Mouse (Mus musculus): ENCODE data around the gene Abcb6. TPM values are rescaled to one million over a fixed set of nuclear protein-coding genes. Genes with fewer than 3 reads are reported as not detected.

Abcb6 gene
- total and polyA plus RNA-seq, 3 experiments: 15.5 to 29.0 (median 19.2) TPM

- in situ Hi-C loops (cut with MboI; ENCODE audit: low pct_ligation_motif_present, low pct_unique_long_range_greater_than_20kb, low sequenced_read_pairs): no loop called here
- peaks cover 2% of the 10 kb centered on the region for H3K9me3 ChIP-seq (replicated peaks; ENCODE audit: low read length)
- peak overlapping the region; percentile 86 for H3K4me2 ChIP-seq (ENCODE audit: insufficient read depth, low read depth, poor library complexity, severe bottlenecking)
Observed at GRCm38 (mm10) chr1:75217893-75218226, 37.7 kb upstream of the Abcb6 start.

GRCm38 (mm10) chr1:75216797-75217585 lies 36.8 kb upstream of the Abcb6 start:
- TF ChIP-seq ZMIZ1 (IDR thresholded peaks at IDR 0.05; ENCODE audit: low read depth, low read length) (no peak), MXI1 (IDR thresholded peaks at IDR 0.05; ENCODE audit: low read depth, low read length) (no peak), KAT2A (IDR thresholded peaks at IDR 0.05; ENCODE audit: insufficient replicate concordance, low read length) (no peak), SMC3 (IDR thresholded peaks at IDR 0.05; ENCODE audit: low read depth, low read length) (no peak), MYC (IDR thresholded peaks at IDR 0.05; ENCODE audit: low read depth, low read length) (no peak), RAD21 (IDR thresholded peaks at IDR 0.05; ENCODE audit: low read depth, low read length) (no peak), CTCF (conservative IDR thresholded peaks at IDR 0.05 in 1 of 2, IDR thresholded peaks at IDR 0.05 in 1 of 2; ENCODE audit: low read depth in 2 of 2, low read length in 2 of 2) (no peak), ZC3H11A (IDR thresholded peaks at IDR 0.05; ENCODE audit: low read depth, low read length) (no peak), CHD1 (IDR thresholded peaks at IDR 0.05; ENCODE audit: low read depth, low read length) (no peak), ETS1 (conservative IDR thresholded peaks at IDR 0.05; ENCODE audit: low read depth, low read length) (no peak), USF1 (IDR thresholded peaks at IDR 0.05; ENCODE audit: low read depth, low read length) (no peak), UBTF (IDR thresholded peaks at IDR 0.05; ENCODE audit: low read depth, low read length) (no peak), MEF2A (IDR thresholded peaks at IDR 0.05; ENCODE audit: borderline replicate concordance, low read depth, low read length) (no peak), IRF4 (IDR thresholded peaks at IDR 0.05; ENCODE audit: low read depth, low read length) (no peak), ELF1 (IDR thresholded peaks at IDR 0.05; ENCODE audit: low read depth, low read length) (no peak)
- Histone ChIP-seq H3K9ac (ENCODE audit: insufficient read depth, low read depth) (0 out of 2 replicates have a peak overlapping the region, but pooled peaks have one; percentile 88), H3K4me1 (ENCODE audit: control insufficient read depth in 1 of 2, insufficient read depth in 2 of 2) (peaks cover 19 to 68% of the 10 kb centered on the region in 2 experiments), H3K79me2 (replicated peaks; ENCODE audit: control insufficient read depth, extremely low read depth, insufficient read depth, poor library complexity, severe bottlenecking) (peaks cover 35% of the 10 kb centered on the region), H3K4me2 (ENCODE audit: insufficient read depth, low read depth, poor library complexity, severe bottlenecking) (peak overlapping the region; percentile 86), H3K4me3 (replicated peaks in 1 of 3; ENCODE audit: low read depth in 2 of 3, low read length in 2 of 3, poor library complexity in 1 of 3) (peak overlapping the region in 2 of 3 experiments; percentile 88 to 94), H3K27me3 (replicated peaks) (no peaks in the 10 kb centered on the region), H3K27ac (ENCODE audit: insufficient read depth, low read depth) (no peak overlapping the region), H3K36me3 (replicated peaks in 1 of 2; ENCODE audit: control insufficient read depth in 1 of 2, insufficient read depth in 1 of 2, low read length in 1 of 2) (peaks cover 45 to 56% of the 10 kb centered on the region in 2 experiments), H3K9me3 (replicated peaks; ENCODE audit: low read length) (peaks cover 2% of the 10 kb centered on the region)
- in situ Hi-C loops (cut with MboI; ENCODE audit: low pct_ligation_motif_present, low pct_unique_long_range_greater_than_20kb, low sequenced_read_pairs) (no loop called here), dilution Hi-C loops (cut with MboI; ENCODE audit: extremely low pct_ligation_motif_present, extremely low pct_unique_long_range_greater_than_20kb, low sequenced_read_pairs) (no loop called here)
- DNase-seq (ENCODE audit: extremely low read depth): no peak

More at GRCm38 (mm10) chr1:75217893-75218226, 37.7 kb upstream of the Abcb6 start:
- Histone ChIP-seq H3K36me3 (replicated peaks in 1 of 2; ENCODE audit: control insufficient read depth in 1 of 2, insufficient read depth in 1 of 2, low read length in 1 of 2) (peaks cover 36 to 48% of the 10 kb centered on the region in 2 experiments), H3K27ac (ENCODE audit: insufficient read depth, low read depth) (peak overlapping the region; percentile 63), H3K4me1 (ENCODE audit: control insufficient read depth in 1 of 2, insufficient read depth in 2 of 2) (peaks cover 22 to 65% of the 10 kb centered on the region in 2 experiments), H3K9ac (ENCODE audit: insufficient read depth, low read depth) (peak overlapping the region; percentile 88), H3K79me2 (replicated peaks; ENCODE audit: control insufficient read depth, extremely low read depth, insufficient read depth, poor library complexity, severe bottlenecking) (peaks cover 35% of the 10 kb centered on the region), H3K27me3 (replicated peaks) (no peaks in the 10 kb centered on the region), H3K4me3 (replicated peaks in 1 of 3; ENCODE audit: low read depth in 2 of 3, low read length in 2 of 3, poor library complexity in 1 of 3) (peak overlapping the region; percentile 74 to 94 (median 88))
- 0 out of 2 replicates have a peak, but pooled peaks have one; percentile 3 for TF ChIP-seq MAX (IDR thresholded peaks at IDR 0.05; ENCODE audit: low read length)
- no peak for TF ChIP-seq HCFC1 (IDR thresholded peaks at IDR 0.05; ENCODE audit: low read depth, low read length)
- dilution Hi-C loops (cut with MboI; ENCODE audit: extremely low pct_ligation_motif_present, extremely low pct_unique_long_range_greater_than_20kb, low sequenced_read_pairs): no loop called here
- no peak for DNase-seq (ENCODE audit: extremely low read depth)
